Mouse (Mus musculus) urinary bladder, postnatal 14 days (tissue): ENCODE results near the gene Atxn7l1.

ENCODE experiments used
- DNase-seq: peaks from one replicate; pipeline ENCODE4 v3.0.0; 2021; ENCODE audit warnings: low spot score

The Atxn7l1 gene

GRCm38 (mm10) chr12:33182428-33183137, 35.1 kb downstream of the Atxn7l1 start:
- DNase-seq = no peak

- no peak for DNase-seq
Measured at GRCm38 (mm10) chr12:33183138-33183627, 35.7 kb downstream of the Atxn7l1 start.

- DNase-seq = no peak
Measured at GRCm38 (mm10) chr12:33184137-33184536, 36.6 kb downstream of the Atxn7l1 start.

- DNase-seq = no peak
Measured at GRCm38 (mm10) chr12:33185046-33185445, 37.6 kb downstream of the Atxn7l1 start.

GRCm38 (mm10) chr12:33186331-33186730, 38.8 kb downstream of the Atxn7l1 start:
- no peak for DNase-seq

- DNase-seq = no peak
Measured at GRCm38 (mm10) chr12:33190133-33190532, 42.6 kb downstream of the Atxn7l1 start.

GRCm38 (mm10) chr12:33190633-33191032, 43.1 kb downstream of the Atxn7l1 start:
- DNase-seq = no peak

- peak; percentile 18 for DNase-seq
Measured at GRCm38 (mm10) chr12:33193408-33193901, 46.0 kb downstream of the Atxn7l1 start.

- DNase-seq = no peak
Measured at GRCm38 (mm10) chr12:33195175-33195574, 47.7 kb downstream of the Atxn7l1 start.

GRCm38 (mm10) chr12:33197287-33197686, 49.8 kb downstream of the Atxn7l1 start:
- no peak for DNase-seq

GRCm38 (mm10) chr12:33197746-33198145, 50.3 kb downstream of the Atxn7l1 start:
- DNase-seq = no peak

GRCm38 (mm10) chr12:33201068-33201467, 53.6 kb downstream of the Atxn7l1 start:
- DNase-seq = no peak

- DNase-seq = no peak
Measured at GRCm38 (mm10) chr12:33201491-33202210, 54.2 kb downstream of the Atxn7l1 start.

- DNase-seq = no peak
Measured at GRCm38 (mm10) chr12:33205255-33205654, 57.8 kb downstream of the Atxn7l1 start.

- no peak for DNase-seq
Measured at GRCm38 (mm10) chr12:33206300-33206699, 58.8 kb downstream of the Atxn7l1 start.

GRCm38 (mm10) chr12:33210856-33211255, 63.4 kb downstream of the Atxn7l1 start:
- no peak for DNase-seq

- DNase-seq = no peak
Measured at GRCm38 (mm10) chr12:33218215-33218859, 70.8 kb downstream of the Atxn7l1 start.

GRCm38 (mm10) chr12:33219436-33219835, 71.9 kb downstream of the Atxn7l1 start:
- no peak for DNase-seq

- DNase-seq = no peak
Measured at GRCm38 (mm10) chr12:33220081-33220480, 72.6 kb downstream of the Atxn7l1 start.

GRCm38 (mm10) chr12:33220509-33221051, 73.1 kb downstream of the Atxn7l1 start:
- DNase-seq = no peak

GRCm38 (mm10) chr12:33222187-33222586, 74.7 kb downstream of the Atxn7l1 start:
- no peak for DNase-seq

- no peak for DNase-seq
Measured at GRCm38 (mm10) chr12:33225117-33225541, 77.6 kb downstream of the Atxn7l1 start.
